Mouse (Mus musculus): ENCODE measurements around the gene Hhat.

- no peak for TF ChIP-seq GATA1 (IDR thresholded peaks at IDR 0.05; ENCODE audit: low read length)
- no peak for TF ChIP-seq TAL1 (IDR thresholded peaks at IDR 0.05; ENCODE audit: low read length)
Observed at GRCm38 (mm10) chr1:192796201-192797010, 25.4 kb upstream of the Hhat start.

All from erythroblast, embryonic 14.5 days (primary cell).